Mouse (Mus musculus) lung, postnatal 0 days (tissue): Measurements from ENCODE around the gene Zmym2. TPM values are rescaled to one million over a fixed set of nuclear protein-coding genes. Genes with fewer than 3 reads are reported as not detected.
"Not testable (repeated sequence)": the region's sequence is repeated elsewhere in the genome, so short reads cannot be mapped to it uniquely, and the experiment has no call there.

Experiments
- ATAC-seq: fragments of 200-750 bp; cut with Nextera tagmentation; 2 replicates; pipeline ENCODE4 v1.8.0; 2017; ENCODE audit warnings: moderate library complexity
- DNase-seq: peaks from one replicate; pipeline ENCODE4 v3.0.0-alpha.2; 2016; ENCODE audit warnings: low spot score
- H3K27ac ChIP-seq: fragments of 300-500 bp; sonication (generic); 2 replicates; pipeline ENCODE4 v1.5.1; 2014; ENCODE audit warnings: antibody characterized with exemption, mild to moderate bottlenecking, low read length, mixed read lengths
- H3K27me3 ChIP-seq: fragments of 300-500 bp; sonication (generic); replicated peaks from 2 replicates; pipeline ENCODE4 v1.6.1; 2014; ENCODE audit warnings: low read length, mixed read lengths; ENCODE audit not compliant: insufficient read depth
- H3K36me3 ChIP-seq: fragments of 300-500 bp; sonication (generic); 2 replicates; pipeline ENCODE4 v1.6.1; 2014; ENCODE audit warnings: low read length, mixed read lengths; ENCODE audit not compliant: insufficient read depth
- H3K4me1 ChIP-seq: fragments of 300-500 bp; sonication (generic); 2 replicates; pipeline ENCODE4 v1.6.1; 2014; ENCODE audit warnings: antibody characterized with exemption, low read depth, low read length, mixed read lengths; ENCODE audit not compliant: insufficient read depth
- H3K4me2 ChIP-seq: fragments of 300-500 bp; sonication (generic); replicated peaks from 2 replicates; pipeline ENCODE4 v1.6.1; 2014; ENCODE audit warnings: low read depth, mild to moderate bottlenecking, low read length, moderate library complexity, mixed read lengths
- H3K4me3 ChIP-seq: fragments of 300-500 bp; sonication (generic); 2 replicates; pipeline ENCODE4 v1.5.1; 2014; ENCODE audit warnings: low read depth, low read length
- H3K9ac ChIP-seq: fragments of 300-500 bp; sonication (generic); replicated peaks from 2 replicates; pipeline ENCODE4 v1.6.1; 2014; ENCODE audit warnings: low read depth, mild to moderate bottlenecking
- H3K9me3 ChIP-seq: fragments of 300-500 bp; sonication (generic); 2 replicates; pipeline ENCODE4 v1.6.1; 2016; ENCODE audit warnings: low read length, mixed read lengths
- CTCF ChIP-seq: IDR thresholded peaks from 2 replicates; pipeline ENCODE4 v1.5.1; 2016; ENCODE audit warnings: antibody characterized with exemption, mild to moderate bottlenecking
- EP300 ChIP-seq: IDR thresholded peaks from 2 replicates; pipeline ENCODE4 v1.6.1; 2016; ENCODE audit warnings: antibody characterized with exemption, mild to moderate bottlenecking, control low read depth
- WGBS: fragments of 180-500 bp; shearing (Covaris S2); extraction: QIAGEN DNeasy Blood & Tissue Kit; methylation state at CpG from one replicate; pipeline ENCODE4 v1.1.7; 2014; 5-methylcytosine and 5-hydroxymethylcytosine counted together
- polyA plus RNA-seq: library from polyadenylated mRNA; unstranded; fragments of >200 nt; fragmentation: Nextera tagmentation; extraction: Ambion mirVana; gene quantifications from 2 replicates; pipeline ENCODE4 v1.2.1, GENCODE M21; 2015

Gene Zmym2
- polyA plus RNA-seq, 1 experiment from 2014 or later: 21.1 TPM

DNA sequence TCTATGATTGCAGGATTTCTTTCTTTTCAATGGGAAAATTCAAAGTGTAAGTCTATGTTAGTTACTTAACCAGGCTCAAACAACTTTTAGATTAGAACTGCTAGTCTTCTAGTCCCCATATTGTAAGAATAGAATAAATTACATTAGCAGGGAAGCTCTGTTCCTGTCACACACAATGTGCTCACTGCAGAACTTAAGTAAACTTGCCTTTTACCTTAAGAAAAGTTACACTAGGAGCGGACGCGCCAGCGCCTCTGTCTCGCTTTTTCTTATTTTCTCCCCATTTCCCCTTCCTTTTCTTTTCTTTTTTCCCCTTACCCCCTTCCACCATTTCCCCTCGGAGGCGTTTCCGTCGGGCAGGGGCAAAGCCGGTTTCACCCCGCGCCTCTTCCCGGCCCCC lies 21.8 kb upstream of the Zmym2 start:
- peak overlapping the region; percentile 59 for H3K4me2 ChIP-seq
- no peaks in the 10 kb centered on the region for H3K27me3 ChIP-seq
- WGBS: 9% methylated on average over 13 of the region's 13 CpGs
- no peak overlapping the region for H3K9ac ChIP-seq
- DNase-seq (no peak), ATAC-seq (no peak)
- TF ChIP-seq EP300 (no peak), CTCF (no peak)
- H3K4me1 ChIP-seq: no peaks in the 10 kb centered on the region
- no peaks in the 10 kb centered on the region for H3K9me3 ChIP-seq
- peak overlapping the region; percentile 34 for H3K4me3 ChIP-seq
- no peak overlapping the region for H3K27ac ChIP-seq
- no peaks in the 10 kb centered on the region for H3K36me3 ChIP-seq

DNA sequence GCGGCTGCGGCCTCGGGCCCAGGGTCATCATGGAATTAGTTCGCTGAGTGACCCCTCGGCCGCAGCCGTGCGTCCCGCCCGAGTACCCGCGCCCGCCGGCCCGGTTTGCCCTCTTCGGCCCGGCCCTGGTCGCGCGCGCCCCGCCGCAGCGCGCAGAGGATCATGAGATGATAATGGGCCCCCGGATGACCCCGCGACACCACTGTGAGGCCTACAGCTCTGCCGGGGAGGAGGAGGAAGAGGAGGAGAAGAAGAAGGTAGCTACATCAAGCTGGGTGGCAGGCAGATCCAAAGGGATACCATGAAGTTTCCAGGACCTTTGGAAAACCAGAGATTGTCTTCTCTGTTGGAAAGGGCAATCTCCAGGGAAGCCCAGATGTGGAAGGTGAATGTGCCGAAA lies 21.3 kb upstream of the Zmym2 start:
- Histone ChIP-seq H3K4me2 (peak overlapping the region; percentile 59), H3K4me3 (peak overlapping the region; percentile 34)
- not testable (repeated sequence) for H3K36me3 ChIP-seq, H3K4me1 ChIP-seq, DNase-seq, ATAC-seq, H3K9ac ChIP-seq, H3K27ac ChIP-seq, H3K9me3 ChIP-seq, H3K27me3 ChIP-seq
- WGBS: 4% methylated on average over 30 of the region's 30 CpGs

DNA sequence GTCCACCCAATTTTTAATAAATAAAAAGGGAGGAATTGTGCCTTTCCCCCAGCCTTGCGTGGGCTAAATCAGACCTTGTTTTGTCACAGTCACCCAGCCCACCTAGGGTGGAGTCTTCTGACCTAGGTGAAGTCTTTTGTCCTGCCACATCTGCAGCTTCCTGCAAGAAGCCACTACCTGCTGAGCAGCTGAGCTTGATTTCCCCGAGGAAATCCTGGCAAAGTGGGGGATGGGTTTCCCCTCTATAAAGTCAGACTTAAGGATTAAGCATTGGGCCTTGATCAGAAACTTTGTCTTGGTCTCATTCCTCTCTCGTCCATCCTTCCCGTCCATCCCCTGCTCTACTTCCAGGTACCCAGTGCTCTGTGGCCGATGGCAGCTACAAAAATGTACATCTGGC lies 12.9 kb upstream of the Zmym2 start:
- Histone ChIP-seq H3K4me2 (no peak overlapping the region), H3K27me3 (no peaks in the 10 kb centered on the region), H3K9ac (no peak overlapping the region), H3K36me3 (no peaks in the 10 kb centered on the region), H3K4me3 (no peak overlapping the region), H3K9me3 (no peaks in the 10 kb centered on the region), H3K4me1 (no peaks in the 10 kb centered on the region), H3K27ac (no peak overlapping the region)
- TF ChIP-seq EP300 (no peak), CTCF (no peak)
- WGBS: 76% methylated on average over 5 of the region's 5 CpGs
- DNase-seq (no peak), ATAC-seq (no peak)

DNA sequence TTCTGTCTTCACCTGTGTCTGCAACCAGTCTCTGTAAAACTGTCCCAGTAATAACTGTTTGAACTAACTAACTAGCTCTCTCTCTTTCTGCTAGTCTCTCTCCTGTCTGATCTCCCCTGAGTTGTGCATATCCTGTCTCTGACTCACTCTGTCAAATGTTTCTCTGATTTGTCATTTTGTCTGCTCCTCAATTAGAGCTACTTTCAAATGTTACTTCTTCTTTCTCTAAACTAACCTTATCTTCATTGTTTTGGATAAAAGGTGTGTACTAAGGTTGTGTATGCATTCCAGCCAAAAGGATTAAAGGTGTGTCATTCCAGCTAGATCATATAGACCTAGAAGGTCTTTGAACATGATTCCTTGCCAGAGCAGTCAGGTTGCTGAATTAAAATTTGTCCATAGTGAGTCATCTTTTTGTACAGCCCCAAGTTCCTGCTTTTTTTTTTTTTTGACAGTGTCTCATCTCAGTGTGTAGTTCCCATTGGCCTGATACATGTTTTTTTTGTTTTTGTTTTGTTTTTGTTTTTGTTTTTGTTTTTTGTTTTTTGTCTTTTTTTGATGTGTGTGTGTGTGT lies 10.8 kb upstream of the Zmym2 start:
- no peak overlapping the region for H3K4me3 ChIP-seq
- no peaks in the 10 kb centered on the region for H3K36me3 ChIP-seq
- TF ChIP-seq CTCF (no peak), EP300 (no peak)
- H3K4me1 ChIP-seq: no peaks in the 10 kb centered on the region
- no peaks in the 10 kb centered on the region for H3K9me3 ChIP-seq
- no peak overlapping the region for H3K4me2 ChIP-seq
- H3K27ac ChIP-seq: no peak overlapping the region
- no peak for ATAC-seq
- H3K27me3 ChIP-seq: no peaks in the 10 kb centered on the region
- no peak overlapping the region for H3K9ac ChIP-seq
- no peak for DNase-seq

DNA sequence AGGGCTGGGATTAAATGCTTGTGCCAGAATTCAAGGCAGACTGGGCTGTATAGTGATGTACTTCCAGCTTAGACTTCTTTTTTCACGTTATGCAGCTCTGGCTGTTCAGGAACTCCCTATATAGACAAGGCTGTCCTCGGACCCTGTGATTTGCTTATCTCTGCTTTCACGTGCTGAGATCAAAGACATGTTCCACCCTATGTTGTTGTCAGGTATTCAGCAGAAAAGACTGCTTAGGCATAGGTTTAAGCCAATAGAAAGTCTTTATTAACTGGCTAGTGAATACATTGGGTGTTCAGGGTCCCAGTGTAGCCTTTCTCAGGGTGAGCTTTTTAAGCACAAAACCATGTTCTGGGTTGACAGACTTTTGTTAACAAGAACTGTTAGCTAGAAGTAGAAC lies 5.2 kb upstream of the Zmym2 start:
- no peaks in the 10 kb centered on the region for H3K9me3 ChIP-seq
- 38% methylated on average over 3 of the region's 3 CpGs for WGBS

DNA sequence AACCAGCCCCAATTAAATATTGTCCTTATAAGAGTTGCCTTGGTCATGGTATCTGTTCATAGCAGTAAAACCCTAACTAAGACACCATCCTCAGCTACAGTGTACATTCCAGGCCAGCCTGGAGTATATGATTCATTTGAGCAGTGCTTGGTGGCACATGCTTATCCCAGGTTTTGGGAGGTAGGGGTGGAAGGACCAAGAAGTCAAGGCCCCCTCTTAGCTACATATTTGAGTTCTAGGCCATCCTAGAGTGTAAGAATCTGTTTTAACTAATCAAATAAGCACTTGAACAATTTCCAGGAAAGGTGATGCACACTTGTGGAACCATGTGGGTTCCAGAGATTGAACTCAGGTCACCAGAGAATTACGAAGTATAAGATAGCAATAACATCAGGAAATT lies 3.0 kb upstream of the Zmym2 start:
- H3K4me2 ChIP-seq: no peak overlapping the region
- no peak overlapping the region for H3K27ac ChIP-seq
- ATAC-seq (no peak), DNase-seq (no peak)
- no peaks in the 10 kb centered on the region for H3K27me3 ChIP-seq
- no peaks in the 10 kb centered on the region for H3K36me3 ChIP-seq
- no peaks in the 10 kb centered on the region for H3K9me3 ChIP-seq
- H3K4me3 ChIP-seq: no peak overlapping the region
- H3K9ac ChIP-seq: no peak overlapping the region
- WGBS: 96% methylated on average over 1 of the region's 1 CpGs
- TF ChIP-seq CTCF (no peak), EP300 (no peak)
- peaks cover 3% of the 10 kb centered on the region; the same call in 1 of the 2 replicates for H3K4me1 ChIP-seq

More for the DNA sequence above, 5.2 kb upstream of the Zmym2 start:
- Histone ChIP-seq H3K4me2 (no peak overlapping the region), H3K4me3 (no peak overlapping the region), H3K36me3 (no peaks in the 10 kb centered on the region), H3K9ac (no peak overlapping the region), H3K27me3 (no peaks in the 10 kb centered on the region), H3K4me1 (no peaks in the 10 kb centered on the region), H3K27ac (no peak overlapping the region)
- no peak for DNase-seq
- TF ChIP-seq EP300: no peak
- no peak for TF ChIP-seq CTCF
- ATAC-seq: no peak

DNA sequence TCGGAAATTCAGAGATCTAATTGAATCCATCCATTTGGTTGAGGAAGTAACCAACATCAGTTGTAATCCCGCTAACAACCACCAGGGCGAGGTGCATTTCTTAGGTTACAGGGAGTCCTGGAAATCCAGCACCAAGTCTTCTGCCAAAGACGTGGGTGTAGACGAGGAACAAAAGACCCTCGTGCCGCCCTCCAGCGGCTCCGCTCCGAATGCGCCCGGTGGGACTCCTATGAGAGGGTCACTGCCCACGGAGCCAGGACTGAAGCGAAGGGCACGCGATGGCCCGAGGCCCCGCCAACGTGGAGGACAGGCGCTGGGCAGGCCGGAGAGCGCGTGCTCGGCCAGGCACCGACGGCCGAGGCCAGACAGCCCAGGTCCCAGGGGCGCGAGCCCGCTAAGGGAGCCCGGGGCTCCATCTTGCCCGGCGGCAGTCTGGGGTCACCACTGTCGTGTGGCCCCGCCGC lies 1.1 kb upstream of the Zmym2 start:
- Histone ChIP-seq H3K4me1 (peaks cover 5% of the 10 kb centered on the region; the same call in 1 of the 2 replicates), H3K36me3 (no peaks in the 10 kb centered on the region), H3K27ac (peak overlapping the region; percentile 85), H3K4me2 (peak overlapping the region; percentile 61), H3K9ac (peak overlapping the region; percentile 68; the same call in 1 of the 2 replicates), H3K4me3 (peak overlapping the region; percentile 46), H3K9me3 (no peaks in the 10 kb centered on the region), H3K27me3 (no peaks in the 10 kb centered on the region)
- ATAC-seq (peak; percentile 8), DNase-seq (peak; percentile 91)
- TF ChIP-seq CTCF: peak; percentile 78
- no peak for TF ChIP-seq EP300
- under 1% methylated on average over 31 of the region's 36 CpGs for WGBS

DNA sequence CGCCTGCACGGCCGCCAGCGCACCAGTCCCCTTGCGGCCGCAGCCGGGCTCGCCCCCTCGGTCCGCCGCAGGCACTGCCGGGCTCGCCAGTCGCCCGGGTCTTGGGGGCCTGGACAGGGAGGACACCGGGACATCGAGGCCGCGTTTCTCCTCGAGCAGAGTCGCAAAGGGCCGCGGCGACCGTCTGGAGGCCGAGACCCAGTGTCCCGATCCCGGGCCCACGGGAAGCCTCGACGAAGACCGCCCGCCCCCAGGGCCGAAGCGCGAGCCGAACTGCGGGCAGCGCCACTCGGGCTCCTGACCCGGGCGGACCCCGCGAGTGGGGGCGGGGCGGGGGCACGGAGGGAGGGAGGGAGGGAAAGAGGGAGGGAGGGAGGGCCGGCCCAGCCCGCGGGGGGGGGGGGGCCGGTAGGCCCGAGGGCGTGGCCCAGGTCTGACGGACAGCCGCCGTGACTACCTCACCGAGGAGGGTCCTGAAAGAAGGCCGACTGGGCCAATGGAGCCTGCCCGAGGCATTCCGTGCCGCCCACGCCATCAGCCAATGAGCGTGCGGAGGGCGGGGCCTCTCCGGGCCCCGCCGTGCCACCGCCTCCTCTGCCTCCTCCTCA lies 363 bp upstream of the Zmym2 start:
- H3K27me3 ChIP-seq, H3K4me1 ChIP-seq, H3K36me3 ChIP-seq, H3K9me3 ChIP-seq: not testable (repeated sequence)
- Histone ChIP-seq H3K4me2 (peak overlapping the region; percentile 61), H3K27ac (peak overlapping the region; percentile 93), H3K9ac (peak overlapping the region; percentile 68), H3K4me3 (peak overlapping the region; percentile 46)
- DNase-seq: peak; percentile 76
- WGBS: 0% methylated on average over 25 of the region's 69 CpGs
- peak; percentile 96 for ATAC-seq
